Mouse (Mus musculus) liver (tissue): ENCODE data around the gene Atp11a.

Source experiments
- DNase-seq: peaks from one replicate; pipeline ENCODE4 v3.0.0-alpha.2; 2020; ENCODE audit warnings: mixed read lengths

Gene Atp11a

DNA sequence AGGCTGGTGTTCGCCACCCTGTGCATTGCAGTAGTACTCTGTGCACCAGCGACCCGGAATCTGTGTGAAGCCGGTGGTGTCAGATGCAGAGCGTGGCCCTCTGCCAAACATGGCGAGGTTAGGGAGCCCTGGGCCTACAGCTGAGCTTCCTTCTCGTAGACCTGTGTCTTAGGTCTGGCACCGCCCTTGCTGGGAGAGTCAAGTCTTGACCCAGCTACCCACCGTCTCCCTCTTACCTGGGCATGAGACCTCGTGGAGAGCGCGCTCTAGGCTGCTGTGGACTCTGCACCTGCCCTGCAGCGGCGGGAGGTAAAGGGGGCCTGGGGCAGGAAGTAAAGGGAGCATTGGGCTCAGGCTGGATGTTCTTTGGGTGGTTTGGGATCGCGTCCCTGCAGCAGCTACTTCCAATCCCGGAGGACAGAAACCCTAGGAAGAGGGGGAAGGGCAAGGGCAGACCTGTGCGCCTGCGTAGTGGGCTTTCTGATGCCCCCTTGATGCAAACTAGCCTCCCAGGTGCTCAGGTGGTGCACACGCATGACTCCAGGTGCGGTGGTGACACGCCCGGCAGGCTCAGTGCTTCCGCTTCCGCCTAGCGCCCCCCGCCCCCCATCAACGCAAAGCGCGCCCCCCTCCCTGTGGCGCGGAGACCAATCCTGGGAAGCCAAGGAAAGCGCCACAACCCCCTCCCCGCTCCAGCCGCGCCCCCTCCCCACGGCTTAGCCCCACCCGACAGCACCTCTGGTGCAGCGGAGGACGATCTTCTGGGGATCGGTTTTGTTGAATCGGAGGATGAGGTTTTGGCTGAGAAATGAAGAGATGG is 158.6 kb downstream of the Atp11a start:
- DNase-seq, result peak; percentile 14

DNA sequence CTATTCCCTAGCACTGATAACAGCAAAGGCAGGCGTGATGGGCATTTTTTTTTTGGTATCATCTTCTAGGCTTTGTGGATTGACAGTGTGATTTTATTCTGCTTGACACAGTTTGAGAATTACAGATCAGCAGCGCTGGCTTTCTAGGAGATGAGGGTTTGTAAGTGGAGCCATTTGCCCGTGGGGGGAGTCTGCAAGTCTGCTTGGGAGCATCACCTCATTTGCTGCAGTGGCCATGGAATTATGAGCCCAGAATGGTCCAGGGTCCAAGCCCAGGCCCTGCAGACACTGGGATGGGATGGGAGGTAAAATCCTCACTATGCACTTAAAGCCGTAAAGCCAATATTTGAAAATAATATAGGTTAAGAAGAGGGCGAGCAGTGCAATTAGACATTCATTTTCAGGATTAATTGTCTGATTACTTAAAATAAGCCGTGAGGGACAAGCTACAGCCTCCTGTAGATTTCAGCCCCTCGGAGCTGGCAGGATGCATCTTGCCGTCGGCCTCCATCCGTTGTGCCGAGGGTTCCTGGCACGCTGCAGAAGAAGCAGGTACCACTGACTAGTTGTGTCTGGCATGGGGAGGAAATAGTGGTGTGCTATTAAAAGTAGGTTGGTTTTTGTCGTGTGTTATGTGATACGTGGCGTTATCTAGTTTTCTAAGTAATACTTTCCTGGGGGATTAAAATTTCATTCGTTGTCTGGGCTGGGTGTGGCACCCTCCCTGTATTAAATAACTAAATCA is 159.5 kb downstream of the Atp11a start:
- no peak for DNase-seq

DNA sequence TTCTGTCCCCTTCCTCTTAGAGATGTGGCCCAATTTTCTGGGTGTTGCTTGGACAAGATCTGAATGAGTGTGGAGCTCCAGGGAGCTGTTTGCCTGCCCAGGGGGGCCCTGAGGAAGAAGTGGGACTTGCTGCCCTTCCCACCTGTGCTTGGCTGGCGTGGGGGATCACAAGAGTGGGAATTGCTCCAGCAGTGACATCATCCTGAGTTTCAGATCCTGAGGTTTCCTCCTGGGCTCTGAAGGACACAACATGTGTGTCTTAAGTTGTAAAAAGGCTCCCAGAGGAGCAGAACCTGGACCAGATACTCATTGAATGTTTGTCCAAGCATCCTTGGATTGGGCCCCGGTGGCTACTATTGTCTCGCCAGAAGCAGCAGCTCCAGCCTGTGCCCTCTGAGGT is 160.2 kb downstream of the Atp11a start:
- DNase-seq, result no peak

DNA sequence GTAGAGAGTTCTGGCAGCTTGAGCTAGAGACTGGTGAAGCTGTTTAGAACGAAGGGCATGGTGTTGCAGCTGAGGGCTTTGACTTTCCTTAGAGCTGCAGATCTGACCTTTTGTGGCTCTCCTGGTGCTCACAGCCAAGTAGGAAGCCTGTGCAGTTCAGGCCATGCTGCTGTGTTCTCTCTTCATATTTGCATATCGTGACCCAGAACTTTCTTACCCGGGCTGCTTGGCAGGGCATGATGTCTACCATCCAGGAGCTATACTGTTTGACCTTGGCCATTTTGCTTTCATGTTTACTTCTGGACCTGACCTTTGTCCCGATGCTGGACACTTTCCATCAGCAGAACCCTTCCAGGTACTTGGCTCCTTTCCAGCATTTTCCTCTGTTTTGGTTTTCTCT is 161.0 kb downstream of the Atp11a start:
- no peak for DNase-seq
